Mouse (Mus musculus) urinary bladder, postnatal 14 days (tissue): ENCODE measurements at regions not wholly inside any gene's neighbourhood (a gene's known extent, or its start where the extent isn't known, plus 50 kb on each side); places are given as distances from the start of the nearest gene placed in this dataset.

Experiments used
- DNase-seq: peaks from one replicate; pipeline ENCODE4 v3.0.0; 2021; ENCODE audit warnings: low spot score

DNA sequence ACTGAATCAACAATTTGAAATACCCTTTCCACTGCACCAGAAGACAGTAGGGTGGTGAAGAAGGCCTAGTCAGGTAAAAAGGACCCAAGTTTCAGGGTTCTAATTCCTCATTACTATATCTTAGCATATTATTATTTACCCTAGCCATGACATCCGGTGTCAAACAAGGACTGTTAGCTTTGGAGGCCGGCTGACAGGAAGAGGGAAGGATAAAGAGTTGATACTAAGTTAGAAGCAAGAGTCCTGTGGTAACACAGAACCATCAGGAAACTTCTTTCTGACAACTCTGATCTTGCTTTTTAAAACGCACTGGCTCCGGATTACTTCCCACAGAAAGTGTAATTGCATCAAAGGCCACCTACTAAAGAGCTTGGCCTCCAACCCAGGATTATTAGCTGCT lies 230.6 kb upstream of the Adgrl2 start:
- no peak for DNase-seq

GRCm38 (mm10) chr3:149220304-149220951 lies 230.1 kb upstream of the Adgrl2 start:
- no peak for DNase-seq

DNA sequence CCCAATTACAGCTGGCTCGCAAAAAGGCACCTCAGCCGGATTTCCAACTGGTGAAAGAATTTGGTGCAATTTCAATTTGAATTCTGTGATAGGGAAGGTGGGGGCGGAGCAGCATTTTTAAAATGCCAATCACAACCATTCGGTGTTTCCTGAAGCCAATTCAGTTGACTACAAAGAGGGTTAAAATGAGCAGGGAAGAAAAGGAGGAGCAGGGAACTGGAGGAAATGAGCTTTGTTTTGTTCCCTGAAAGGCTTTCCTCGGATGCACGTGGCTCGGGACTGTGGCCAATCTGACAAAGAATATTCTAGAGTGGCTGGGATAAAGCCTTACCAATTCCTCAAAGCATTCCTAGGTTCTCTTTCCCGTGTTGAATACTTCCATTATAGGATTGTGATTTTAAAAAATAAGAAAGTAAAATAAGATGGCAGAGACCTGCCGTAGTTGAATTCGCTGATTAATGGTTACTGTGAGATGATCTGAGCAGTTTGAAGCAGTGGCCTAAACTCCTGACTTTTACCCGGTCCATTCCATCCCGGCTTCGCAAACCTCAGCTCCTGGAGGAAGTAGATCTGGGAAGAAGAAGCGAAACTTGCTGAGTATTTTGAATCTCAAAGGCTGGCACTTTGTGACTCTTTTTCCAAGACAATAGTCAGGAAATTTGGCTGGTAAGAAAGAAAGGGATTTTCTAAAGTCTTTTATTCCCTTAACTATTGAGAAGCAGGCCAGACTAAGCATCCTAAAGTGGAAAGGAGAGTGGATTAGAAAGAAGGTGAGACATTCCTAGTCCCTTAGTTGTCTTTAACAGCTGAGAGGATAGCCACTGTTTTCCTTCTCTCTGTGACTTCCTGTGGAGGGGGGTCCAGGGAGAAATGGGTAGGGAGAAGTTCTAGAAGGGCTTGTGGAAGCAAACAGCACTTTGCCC lies 229.3 kb upstream of the Adgrl2 start:
- DNase-seq: no peak

DNA sequence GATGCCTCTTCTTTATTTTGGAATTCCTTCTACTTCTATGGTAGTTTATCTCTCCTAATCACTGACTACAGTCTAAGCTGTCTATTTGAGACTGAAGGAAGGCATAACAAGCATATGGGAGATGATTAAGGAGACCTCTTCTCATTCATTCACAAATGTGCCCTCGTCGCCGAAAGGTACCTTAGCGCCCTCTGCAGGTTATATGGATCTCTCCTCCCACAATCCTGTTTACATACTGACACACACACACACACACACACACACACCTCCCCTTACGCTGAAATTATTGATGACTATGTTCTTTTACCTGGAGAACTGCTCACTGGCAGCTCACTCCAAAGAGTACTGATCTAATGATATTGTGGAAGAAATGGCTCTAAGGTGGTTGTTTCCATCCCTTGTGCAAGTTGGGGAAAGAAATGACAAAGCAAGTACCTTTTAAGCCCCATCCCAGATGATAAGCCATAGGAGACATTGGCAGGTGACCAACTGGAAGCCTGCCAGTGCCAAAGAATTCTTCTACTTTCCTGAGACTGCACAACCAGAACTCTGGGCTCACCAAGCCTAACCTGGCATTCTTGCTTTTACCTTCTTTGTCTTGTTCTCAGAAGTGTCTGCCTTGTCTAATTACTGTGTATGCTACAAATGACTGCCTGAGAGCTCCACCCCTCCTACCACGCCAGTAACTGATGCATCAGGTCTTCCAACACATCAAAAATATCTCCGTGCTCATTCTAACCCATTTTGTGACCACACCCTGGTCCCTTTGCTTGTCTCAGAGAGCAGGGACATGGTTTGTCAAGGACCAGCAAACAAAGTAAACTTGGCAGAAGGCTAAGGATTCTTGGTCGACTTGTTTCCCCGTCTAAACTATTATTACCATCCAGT lies 227.8 kb upstream of the Adgrl2 start:
- DNase-seq: no peak

DNA sequence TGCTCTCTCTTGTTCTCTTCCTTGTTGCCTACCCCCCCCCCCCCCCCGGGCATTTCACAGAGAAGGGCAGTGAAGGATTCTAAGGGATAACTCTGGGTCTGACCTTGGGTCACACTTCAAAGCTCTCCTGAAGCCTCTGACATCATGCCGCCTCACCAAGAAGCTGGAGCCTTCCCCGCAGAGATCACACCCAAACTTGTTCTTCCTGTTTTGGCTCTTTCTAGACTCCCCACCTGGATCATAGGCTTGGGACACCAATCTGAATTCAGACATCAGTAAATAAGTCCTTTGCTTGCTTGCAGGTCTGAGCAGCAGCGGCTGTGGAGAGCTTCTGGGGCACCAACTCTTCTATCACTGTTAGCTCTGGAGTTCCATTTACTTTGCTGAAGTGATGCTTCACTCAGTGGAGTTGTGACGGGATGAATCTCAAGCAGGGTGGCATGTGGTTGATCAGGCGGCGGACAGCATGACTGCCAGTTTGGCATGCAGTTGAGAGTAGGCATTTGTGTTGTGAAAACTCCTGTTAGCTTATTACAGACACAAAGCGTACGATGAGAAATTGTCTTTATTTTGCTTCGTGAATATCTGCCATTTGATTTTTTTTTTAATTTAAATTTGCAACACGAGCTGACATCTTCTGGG lies 226.5 kb upstream of the Adgrl2 start:
- DNase-seq: peak; percentile 58

DNA sequence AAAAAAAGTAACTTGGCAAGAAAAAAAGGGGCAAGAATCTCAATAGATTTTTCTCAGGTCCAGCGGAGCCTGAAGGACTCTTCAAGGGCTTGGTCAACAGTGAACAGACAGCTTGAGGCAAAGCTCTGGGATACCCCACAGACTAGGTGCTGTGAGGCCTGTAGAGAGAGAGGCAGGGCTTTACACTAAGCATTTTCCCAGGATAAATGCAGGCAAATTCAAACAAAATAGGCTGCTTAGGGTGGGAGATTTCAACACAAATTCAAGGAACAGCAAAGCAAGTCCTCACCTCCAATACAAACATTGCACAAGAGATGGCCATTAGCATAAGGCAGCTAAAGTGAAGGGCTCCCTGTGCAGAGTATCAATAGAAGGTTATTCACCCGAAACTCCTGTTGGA lies 225.3 kb upstream of the Adgrl2 start:
- DNase-seq: no peak

DNA sequence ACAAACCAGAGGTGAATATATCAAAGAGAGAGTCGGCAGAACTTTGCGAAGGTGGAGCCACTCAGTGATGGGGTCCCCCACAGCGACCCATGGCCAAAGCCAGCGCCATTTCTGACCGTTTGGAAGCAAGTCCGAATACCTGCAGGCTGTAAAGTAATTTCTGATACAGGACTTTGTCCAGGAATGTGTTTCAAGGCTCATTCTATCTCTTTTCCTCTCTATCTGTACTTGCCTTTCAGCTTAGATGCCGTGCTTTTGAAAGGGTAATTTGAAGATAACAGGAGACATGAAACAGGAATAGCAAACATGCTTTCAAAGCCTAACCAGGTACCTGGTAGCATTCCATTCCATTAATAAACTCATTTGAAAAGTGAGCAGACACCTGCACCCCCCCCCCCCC lies 221.6 kb upstream of the Adgrl2 start:
- no peak for DNase-seq

- DNase-seq: no peak
Observed at GRCm38 (mm10) chr3:149209260-149209659, 218.9 kb upstream of the Adgrl2 start.

DNA sequence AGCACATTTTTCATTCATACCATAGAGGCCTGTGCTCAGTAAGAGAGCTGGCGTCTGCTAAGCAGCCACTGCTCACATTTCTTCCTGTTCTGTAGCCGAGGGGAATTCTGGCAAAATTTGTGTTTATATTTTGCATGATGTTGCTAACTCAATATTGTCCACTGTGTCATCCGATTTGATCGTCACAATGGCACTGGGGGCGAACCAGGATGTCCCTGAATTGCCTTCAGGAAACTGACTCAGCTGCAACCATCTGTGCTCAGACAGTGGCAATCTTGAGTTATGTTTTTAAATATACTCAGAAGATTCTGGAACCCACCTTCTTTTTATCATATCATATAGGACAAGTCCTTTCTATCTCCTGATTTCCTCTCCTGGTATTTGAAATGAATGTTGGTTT lies 213.1 kb upstream of the Adgrl2 start:
- DNase-seq: no peak

DNA sequence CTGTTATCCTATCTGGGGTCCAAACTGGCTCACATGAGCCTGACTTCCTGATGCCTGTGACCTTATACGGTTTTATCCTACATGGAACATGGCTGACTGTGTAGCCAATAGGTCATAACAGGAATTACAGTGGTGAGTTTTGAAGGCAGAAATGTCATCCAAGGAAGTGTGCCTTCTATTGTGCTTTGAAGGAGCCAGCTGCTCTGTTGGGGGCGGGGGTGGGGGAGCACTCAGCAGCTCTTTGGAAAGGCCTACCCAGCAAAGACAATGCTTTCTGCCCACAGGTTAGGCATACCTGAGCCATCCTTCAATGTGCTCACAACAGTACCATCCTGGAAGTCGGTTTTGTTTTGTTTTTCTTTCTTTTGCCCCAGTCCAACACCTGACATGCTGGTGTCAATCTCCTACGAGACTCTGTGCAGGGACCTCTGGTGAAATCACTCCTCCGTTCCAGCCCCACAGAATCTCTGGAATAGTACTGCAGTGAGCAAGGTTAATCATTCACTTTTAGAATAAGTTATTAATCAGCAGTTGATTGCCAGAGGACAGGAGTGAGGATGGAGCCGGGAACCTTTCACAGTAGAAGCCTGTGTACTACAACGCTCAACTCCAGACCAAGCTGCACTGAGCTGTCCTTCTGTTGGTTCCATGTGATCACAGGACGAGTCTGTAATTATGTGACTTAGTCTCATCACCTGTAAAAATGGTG lies 206.3 kb upstream of the Adgrl2 start:
- DNase-seq: no peak

- DNase-seq: no peak
Observed at GRCm38 (mm10) chr3:149190856-149191576, 200.7 kb upstream of the Adgrl2 start.

DNA sequence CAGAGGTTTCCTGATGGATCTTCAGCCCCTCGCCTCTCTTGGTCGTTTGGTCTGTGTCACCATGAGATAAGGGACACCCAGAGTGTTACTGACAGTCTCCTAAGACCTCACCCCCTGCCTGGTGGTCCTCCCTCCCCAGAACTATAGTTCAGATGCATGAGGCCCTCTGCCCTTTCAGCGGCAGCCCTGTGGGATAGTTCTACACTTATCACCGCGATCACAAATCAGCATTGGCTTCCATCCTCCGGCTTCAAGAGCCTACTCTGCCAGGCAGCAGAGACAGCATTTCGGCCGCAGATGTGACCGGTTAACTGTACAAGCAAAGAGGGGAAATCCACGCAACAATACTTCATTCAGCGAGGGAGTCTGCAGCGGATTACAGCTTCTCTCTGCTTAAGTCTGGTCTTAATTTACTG lies 193.8 kb upstream of the Adgrl2 start:
- no peak for DNase-seq

DNA sequence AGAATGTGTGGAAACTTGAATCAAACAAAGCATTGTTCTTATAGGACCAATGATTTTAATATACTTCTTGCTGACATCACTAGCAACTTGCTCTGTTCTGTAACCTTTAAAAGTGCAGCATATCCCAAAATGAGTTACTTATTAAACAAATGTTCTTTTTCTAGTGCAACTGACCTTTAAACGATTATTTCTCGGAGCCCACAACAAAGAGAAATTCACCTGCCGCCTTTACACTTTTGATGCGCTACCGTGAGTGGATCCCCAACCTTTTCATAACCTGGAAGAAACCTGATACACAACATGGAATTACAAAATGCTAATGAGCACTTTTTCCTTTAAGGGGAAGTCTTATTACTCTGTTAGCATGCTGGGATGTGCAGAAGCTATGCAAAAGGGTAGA lies 191.7 kb upstream of the Adgrl2 start:
- DNase-seq: no peak

GRCm38 (mm10) chr3:149180129-149180528 lies 189.8 kb upstream of the Adgrl2 start:
- no peak for DNase-seq

DNA sequence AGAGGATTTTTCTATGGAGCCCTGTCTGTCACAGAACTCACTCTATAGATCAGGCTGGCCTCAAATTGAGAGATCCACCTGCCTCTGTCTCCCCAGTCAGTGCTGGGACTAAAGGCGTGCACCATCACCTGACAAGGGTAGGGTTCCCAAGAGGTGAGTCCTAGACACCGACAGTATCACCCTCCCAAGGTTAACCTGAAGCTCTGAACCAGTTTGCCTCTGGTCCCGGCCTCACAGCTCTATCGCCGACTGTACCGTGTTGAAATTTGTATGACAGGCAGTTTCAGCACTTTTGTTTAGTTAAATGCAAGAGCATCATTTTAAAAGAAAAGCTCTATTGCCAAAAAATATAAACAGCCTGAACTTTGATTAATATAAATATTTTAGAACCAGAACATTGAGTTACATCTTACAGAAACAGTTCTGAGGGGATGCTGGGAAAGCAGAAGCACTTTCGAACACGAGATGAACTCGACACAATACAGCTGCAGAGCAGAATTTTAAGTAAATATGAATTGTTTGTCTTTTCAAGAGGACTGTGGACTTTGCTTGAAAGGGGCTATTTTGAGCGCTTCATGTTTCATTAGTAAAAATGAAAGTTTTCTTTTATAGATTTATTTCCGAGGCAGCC lies 189.2 kb upstream of the Adgrl2 start:
- no peak for DNase-seq

GRCm38 (mm10) chr3:149178891-149179290 lies 188.5 kb upstream of the Adgrl2 start:
- DNase-seq: no peak

GRCm38 (mm10) chr3:149174689-149175390 lies 184.5 kb upstream of the Adgrl2 start:
- no peak for DNase-seq

DNA sequence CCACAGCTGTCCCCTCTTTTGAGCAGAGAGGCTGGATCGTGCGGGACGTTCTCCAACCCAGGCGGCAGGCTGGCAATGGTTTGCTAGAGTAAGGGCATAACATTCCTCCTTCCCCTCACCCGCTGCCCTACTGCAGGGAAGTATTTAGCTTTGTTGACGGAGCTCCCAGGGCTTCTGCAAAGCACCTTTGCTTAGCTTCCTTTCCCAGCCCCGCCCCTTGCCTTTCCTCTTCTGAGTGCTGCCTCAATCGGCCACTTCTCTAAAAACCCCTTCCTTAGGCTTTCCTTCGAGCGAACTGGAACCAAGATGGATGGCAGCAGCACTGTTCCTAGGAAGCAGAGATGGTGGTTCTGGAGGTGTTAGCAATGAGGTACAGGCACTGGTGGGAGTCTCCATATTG lies 183.2 kb upstream of the Adgrl2 start:
- peak; percentile 23 for DNase-seq

- no peak for DNase-seq
Observed at GRCm38 (mm10) chr3:149171766-149172165, 181.4 kb upstream of the Adgrl2 start.

- peak; percentile 22 for DNase-seq
Observed at GRCm38 (mm10) chr3:149170191-149170590, 179.8 kb upstream of the Adgrl2 start.
